Mouse (Mus musculus): ENCODE measurements around the gene Ttc9c. TPM values are rescaled to one million over a fixed set of nuclear protein-coding genes. Genes with fewer than 3 reads are reported as not detected.
"Not testable (repeated sequence)": the region's sequence is repeated elsewhere in the genome, so short reads cannot be mapped to it uniquely, and the experiment has no call there.

Ttc9c gene
- polyA plus RNA-seq, 1 experiment from 2014 or later = 50.6 TPM

DNA sequence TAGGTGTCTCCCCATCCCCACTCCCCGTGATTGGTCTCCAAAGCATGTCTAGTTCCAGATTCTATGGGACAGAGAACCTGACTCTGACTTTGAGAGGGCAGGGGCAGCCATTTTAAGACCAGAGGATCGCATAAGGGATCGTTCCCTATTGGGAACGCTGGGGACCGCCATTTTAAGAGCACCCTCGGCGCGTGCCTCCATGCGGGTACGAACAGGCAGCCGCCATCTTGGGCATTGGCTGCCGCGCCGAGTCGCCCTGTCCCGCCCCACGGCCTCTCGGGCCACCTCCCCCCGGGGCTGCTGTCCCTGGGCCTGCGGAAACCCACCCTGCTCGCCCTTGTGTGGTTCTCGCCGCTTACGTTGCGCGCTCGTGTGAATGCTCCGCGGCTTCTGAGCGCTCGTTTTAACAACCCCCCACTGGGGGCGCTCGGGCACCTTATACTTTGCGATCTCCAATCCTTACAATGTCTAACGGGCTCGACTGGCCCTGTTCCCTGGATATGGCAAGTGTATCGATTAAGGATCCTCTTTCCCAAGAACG is 18.2 kb upstream of the Ttc9c start, which contains the start of gene Bscl2:
Bscl2 (plus strand) TSS at position 217 of the 541 bp plus-strand sequence.
- ATAC-seq (ENCODE audit: insufficient read depth, low FRiP score, low TSS enrichment) = peak; percentile 74
- no peaks in the 10 kb centered on the region for H3K9me3 ChIP-seq (ENCODE audit: control insufficient read depth, low read length)
- H3K36me3 ChIP-seq (ENCODE audit: control insufficient read depth, insufficient read depth, low read length) = peaks cover 9% of the 10 kb centered on the region
- no peaks in the 10 kb centered on the region for H3K27me3 ChIP-seq (ENCODE audit: control insufficient read depth, insufficient read depth, low read length)
- H3K4me3 ChIP-seq (ENCODE audit: low read depth, low read length) = peak within 1 kb of the TSS; percentile 44
- H3K4me2 ChIP-seq (ENCODE audit: low read depth) = peak within 1 kb of the TSS; percentile 65
- WGBS = under 1% methylated on average over 38 of the region's 38 CpGs
- peak within 1 kb of the TSS; percentile 90 for H3K27ac ChIP-seq (ENCODE audit: low read depth, low read length)
- H3K4me1 ChIP-seq (ENCODE audit: control insufficient read depth, insufficient read depth, low read length) = peaks cover 12% of the 10 kb centered on the region
- peak within 1 kb of the TSS; percentile 79 for H3K9ac ChIP-seq (ENCODE audit: low read length)
- DNase-seq (ENCODE audit: low spot score) = peak; percentile 89

GRCm38 (mm10) chr19:8836327-8836726 is 17.2 kb upstream of the Ttc9c start:
- not testable (repeated sequence) for H3K27ac ChIP-seq (ENCODE audit: low read depth, low read length); H3K9me3 ChIP-seq (ENCODE audit: control insufficient read depth, low read length); H3K27me3 ChIP-seq (ENCODE audit: control insufficient read depth, insufficient read depth, low read length); H3K4me3 ChIP-seq (ENCODE audit: low read depth, low read length); H3K4me2 ChIP-seq (ENCODE audit: low read depth); DNase-seq (ENCODE audit: low spot score); ATAC-seq (ENCODE audit: insufficient read depth, low FRiP score, low TSS enrichment); H3K9ac ChIP-seq (ENCODE audit: low read length)
- Histone ChIP-seq H3K4me1 (ENCODE audit: control insufficient read depth, insufficient read depth, low read length) (peaks cover 12% of the 10 kb centered on the region), H3K36me3 (ENCODE audit: control insufficient read depth, insufficient read depth, low read length) (peaks cover 14% of the 10 kb centered on the region)
- WGBS = 96% methylated on average over 10 of the region's 10 CpGs

DNA sequence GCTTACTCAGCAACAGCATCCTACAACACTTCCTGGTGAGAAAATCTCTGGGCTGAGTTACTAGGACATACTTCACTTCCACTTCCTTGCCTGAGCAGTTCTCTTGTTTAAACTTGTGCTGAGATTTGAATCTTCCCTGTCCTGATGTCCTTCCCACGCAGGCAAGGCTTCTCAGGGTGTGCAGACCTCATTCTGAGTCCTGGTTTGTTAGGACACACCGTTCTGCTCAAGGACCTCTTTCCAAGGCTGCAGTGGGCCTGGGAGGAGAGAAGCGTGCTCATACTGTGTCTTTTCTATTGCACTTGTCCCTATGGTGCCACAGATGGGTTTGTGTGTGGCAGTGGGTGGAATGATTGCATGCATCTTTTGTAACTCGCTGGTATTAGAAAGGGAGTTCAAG is 13.8 kb upstream of the Ttc9c start:
- H3K4me1 ChIP-seq (ENCODE audit: control insufficient read depth, insufficient read depth, low read length) = no peaks in the 10 kb centered on the region
- H3K9me3 ChIP-seq (ENCODE audit: control insufficient read depth, low read length) = no peaks in the 10 kb centered on the region
- no peak overlapping the region for H3K4me2 ChIP-seq (ENCODE audit: low read depth)
- DNase-seq (ENCODE audit: low spot score) = no peak
- no peak overlapping the region for H3K4me3 ChIP-seq (ENCODE audit: low read depth, low read length)
- no peak for ATAC-seq (ENCODE audit: insufficient read depth, low FRiP score, low TSS enrichment)
- no peak overlapping the region for H3K9ac ChIP-seq (ENCODE audit: low read length)
- WGBS = 96% methylated on average over 4 of the region's 4 CpGs
- H3K27ac ChIP-seq (ENCODE audit: low read depth, low read length) = no peak overlapping the region
- peaks cover 33% of the 10 kb centered on the region for H3K36me3 ChIP-seq (ENCODE audit: control insufficient read depth, insufficient read depth, low read length)
- no peaks in the 10 kb centered on the region for H3K27me3 ChIP-seq (ENCODE audit: control insufficient read depth, insufficient read depth, low read length)

DNA sequence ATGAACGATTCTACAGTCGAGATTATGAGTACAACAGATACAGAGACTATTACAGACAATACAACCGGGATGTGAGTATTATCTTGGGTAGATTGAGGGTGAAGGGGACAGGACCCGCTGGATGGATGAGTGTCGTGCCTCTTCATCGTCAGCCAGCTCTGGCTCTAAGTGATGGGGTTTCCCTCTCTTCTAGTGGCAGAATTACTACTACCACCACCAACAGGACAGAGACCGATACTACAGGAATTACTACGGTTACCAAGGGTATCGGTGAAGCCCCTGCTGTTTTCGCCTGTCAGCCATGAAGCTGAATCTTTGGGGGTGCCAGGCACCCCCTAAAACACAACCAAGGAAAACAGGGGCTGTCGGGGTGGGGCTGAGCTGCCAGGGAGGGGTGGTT is 12.1 kb upstream of the Ttc9c start:
- Histone ChIP-seq H3K4me3 (ENCODE audit: low read depth, low read length) (no peak overlapping the region), H3K27me3 (ENCODE audit: control insufficient read depth, insufficient read depth, low read length) (no peaks in the 10 kb centered on the region), H3K9ac (ENCODE audit: low read length) (no peak overlapping the region), H3K4me2 (ENCODE audit: low read depth) (no peak overlapping the region), H3K27ac (ENCODE audit: low read depth, low read length) (no peak overlapping the region), H3K9me3 (ENCODE audit: control insufficient read depth, low read length) (no peaks in the 10 kb centered on the region), H3K4me1 (ENCODE audit: control insufficient read depth, insufficient read depth, low read length) (no peaks in the 10 kb centered on the region), H3K36me3 (ENCODE audit: control insufficient read depth, insufficient read depth, low read length) (peaks cover 41% of the 10 kb centered on the region)
- DNase-seq (ENCODE audit: low spot score) = no peak
- no peak for ATAC-seq (ENCODE audit: insufficient read depth, low FRiP score, low TSS enrichment)
- WGBS = 87% methylated on average over 11 of the region's 11 CpGs

DNA sequence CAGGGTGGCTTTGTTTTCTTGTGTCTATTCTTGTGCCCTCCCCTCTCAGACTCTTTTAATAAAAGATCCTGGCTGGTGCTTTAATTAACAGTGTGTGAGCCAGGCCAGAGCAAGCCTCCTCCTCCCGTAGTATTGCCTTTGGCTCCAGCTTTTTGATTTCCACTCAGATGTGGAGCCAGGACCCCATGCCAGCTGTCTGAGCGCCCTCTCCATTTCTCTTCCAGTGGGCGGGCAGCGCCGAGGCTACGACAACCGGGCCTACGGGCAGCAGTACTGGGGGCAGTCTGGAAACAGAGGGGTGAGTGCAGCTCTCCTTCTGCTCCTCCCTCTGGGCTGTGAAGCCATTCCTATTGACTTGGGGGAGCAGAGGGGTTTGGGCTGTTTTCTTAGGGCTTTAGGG is 11.5 kb upstream of the Ttc9c start:
- H3K9me3 ChIP-seq (ENCODE audit: control insufficient read depth, low read length) = no peaks in the 10 kb centered on the region
- H3K4me3 ChIP-seq (ENCODE audit: low read depth, low read length) = no peak overlapping the region
- DNase-seq (ENCODE audit: low spot score) (no peak), ATAC-seq (ENCODE audit: insufficient read depth, low FRiP score, low TSS enrichment) (no peak)
- no peak overlapping the region for H3K9ac ChIP-seq (ENCODE audit: low read length)
- H3K27ac ChIP-seq (ENCODE audit: low read depth, low read length) = no peak overlapping the region
- H3K27me3 ChIP-seq (ENCODE audit: control insufficient read depth, insufficient read depth, low read length) = no peaks in the 10 kb centered on the region
- peaks cover 43% of the 10 kb centered on the region for H3K36me3 ChIP-seq (ENCODE audit: control insufficient read depth, insufficient read depth, low read length)
- 92% methylated on average over 8 of the region's 8 CpGs for WGBS
- H3K4me1 ChIP-seq (ENCODE audit: control insufficient read depth, insufficient read depth, low read length) = no peaks in the 10 kb centered on the region
- H3K4me2 ChIP-seq (ENCODE audit: low read depth) = no peak overlapping the region

GRCm38 (mm10) chr19:8829660-8830059 is 10.5 kb upstream of the Ttc9c start, which contains the start of gene AC129217.1:
AC129217.1 (plus strand) TSS chr19:8829773.
- Histone ChIP-seq H3K27me3 (ENCODE audit: control insufficient read depth, insufficient read depth, low read length) (no peaks in the 10 kb centered on the region), H3K36me3 (ENCODE audit: control insufficient read depth, insufficient read depth, low read length) (peaks cover 45% of the 10 kb centered on the region)
- 94% methylated on average over 8 of the region's 8 CpGs for WGBS

GRCm38 (mm10) chr19:8822696-8823095 is 3.6 kb upstream of the Ttc9c start:
- Histone ChIP-seq H3K4me1 (ENCODE audit: control insufficient read depth, insufficient read depth, low read length) (peaks cover 22% of the 10 kb centered on the region), H3K9me3 (ENCODE audit: control insufficient read depth, low read length) (no peaks in the 10 kb centered on the region), H3K36me3 (ENCODE audit: control insufficient read depth, insufficient read depth, low read length) (peaks cover 12% of the 10 kb centered on the region), H3K4me3 (ENCODE audit: low read depth, low read length) (peak overlapping the region; percentile 88), H3K27me3 (ENCODE audit: control insufficient read depth, insufficient read depth, low read length) (no peaks in the 10 kb centered on the region), H3K9ac (ENCODE audit: low read length) (0 out of 2 replicates have a peak overlapping the region, but pooled peaks have one; percentile 9), H3K27ac (ENCODE audit: low read depth, low read length) (no peak overlapping the region), H3K4me2 (ENCODE audit: low read depth) (peak overlapping the region; percentile 98; the same call in 1 of the 2 replicates)
- no peak for ATAC-seq (ENCODE audit: insufficient read depth, low FRiP score, low TSS enrichment)
- WGBS = 83% methylated on average over 8 of the region's 8 CpGs
- DNase-seq (ENCODE audit: low spot score) = no peak

More at GRCm38 (mm10) chr19:8829660-8830059, 10.5 kb upstream of the Ttc9c start, which contains the start of gene AC129217.1:
- ATAC-seq (ENCODE audit: insufficient read depth, low FRiP score, low TSS enrichment) = no peak
- no peak for DNase-seq (ENCODE audit: low spot score)
- Histone ChIP-seq H3K4me2 (ENCODE audit: low read depth) (no peak within 1 kb of the TSS), H3K9ac (ENCODE audit: low read length) (no peak within 1 kb of the TSS), H3K27ac (ENCODE audit: low read depth, low read length) (no peak within 1 kb of the TSS), H3K9me3 (ENCODE audit: control insufficient read depth, low read length) (no peaks in the 10 kb centered on the region), H3K4me3 (ENCODE audit: low read depth, low read length) (no peak within 1 kb of the TSS), H3K4me1 (ENCODE audit: control insufficient read depth, insufficient read depth, low read length) (no peaks in the 10 kb centered on the region)

GRCm38 (mm10) chr19:8821146-8821545 is 2.0 kb upstream of the Ttc9c start:
- Histone ChIP-seq H3K4me3 (ENCODE audit: low read depth, low read length) (peak overlapping the region; percentile 88), H3K4me1 (ENCODE audit: control insufficient read depth, insufficient read depth, low read length) (peaks cover 30% of the 10 kb centered on the region), H3K4me2 (ENCODE audit: low read depth) (peak overlapping the region; percentile 98), H3K27me3 (ENCODE audit: control insufficient read depth, insufficient read depth, low read length) (no peaks in the 10 kb centered on the region), H3K27ac (ENCODE audit: low read depth, low read length) (no peak overlapping the region), H3K9ac (ENCODE audit: low read length) (peak overlapping the region; percentile 94), H3K9me3 (ENCODE audit: control insufficient read depth, low read length) (no peaks in the 10 kb centered on the region), H3K36me3 (ENCODE audit: control insufficient read depth, insufficient read depth, low read length) (peaks cover 10% of the 10 kb centered on the region)
- ATAC-seq (ENCODE audit: insufficient read depth, low FRiP score, low TSS enrichment) (no peak), DNase-seq (ENCODE audit: low spot score) (no peak)
- 2% methylated on average over 7 of the region's 7 CpGs for WGBS

DNA sequence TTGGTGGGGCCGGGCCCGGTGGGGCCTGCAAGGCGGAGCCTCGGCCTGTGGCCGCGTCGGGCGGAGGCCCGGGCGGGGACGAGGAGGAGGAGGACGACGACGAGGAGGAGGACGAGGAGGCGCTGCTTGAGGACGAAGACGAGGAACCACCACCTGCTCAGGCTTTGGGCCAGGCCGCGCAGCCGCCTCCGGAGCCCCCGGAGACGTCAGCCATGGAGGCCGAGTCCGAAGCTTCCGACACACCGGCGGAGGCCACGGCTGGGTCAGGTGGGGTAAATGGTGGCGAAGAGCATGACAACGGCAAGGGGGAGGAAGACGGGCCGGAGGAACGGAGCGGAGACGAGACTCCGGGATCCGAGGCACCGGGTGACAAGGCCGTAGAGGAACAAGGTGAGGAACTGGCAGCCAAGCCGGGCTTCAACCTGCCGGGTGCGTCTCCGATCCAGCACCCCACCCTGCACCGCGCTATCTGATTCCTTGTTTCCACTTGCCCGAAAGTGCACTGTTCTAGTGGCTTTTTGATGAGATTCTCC is 1.4 kb upstream of the Ttc9c start:
- under 1% methylated on average over 47 of the region's 48 CpGs for WGBS
- Histone ChIP-seq H3K4me2 (ENCODE audit: low read depth) (peak overlapping the region; percentile 98), H3K9ac (ENCODE audit: low read length) (peak overlapping the region; percentile 94), H3K36me3 (ENCODE audit: control insufficient read depth, insufficient read depth, low read length) (peaks cover 8% of the 10 kb centered on the region), H3K4me1 (ENCODE audit: control insufficient read depth, insufficient read depth, low read length) (peaks cover 30% of the 10 kb centered on the region), H3K27me3 (ENCODE audit: control insufficient read depth, insufficient read depth, low read length) (no peaks in the 10 kb centered on the region), H3K4me3 (ENCODE audit: low read depth, low read length) (peak overlapping the region; percentile 88), H3K27ac (ENCODE audit: low read depth, low read length) (peak overlapping the region; percentile 98), H3K9me3 (ENCODE audit: control insufficient read depth, low read length) (no peaks in the 10 kb centered on the region)
- DNase-seq (ENCODE audit: low spot score) (no peak), ATAC-seq (ENCODE audit: insufficient read depth, low FRiP score, low TSS enrichment) (peak; percentile 16)

All from neural tube, embryonic 11.5 days (tissue).